Mouse (Mus musculus) CD4-positive helper T cell, adult 2 months (primary cell): Measurements from ENCODE around the gene Abcd4.

Source experiments
- DNase-seq: peaks from one replicate; pipeline ENCODE4 v3.0.0-alpha.2; 2012; ENCODE audit warnings: low read depth, missing footprints, low spot score

Abcd4 gene

DNA sequence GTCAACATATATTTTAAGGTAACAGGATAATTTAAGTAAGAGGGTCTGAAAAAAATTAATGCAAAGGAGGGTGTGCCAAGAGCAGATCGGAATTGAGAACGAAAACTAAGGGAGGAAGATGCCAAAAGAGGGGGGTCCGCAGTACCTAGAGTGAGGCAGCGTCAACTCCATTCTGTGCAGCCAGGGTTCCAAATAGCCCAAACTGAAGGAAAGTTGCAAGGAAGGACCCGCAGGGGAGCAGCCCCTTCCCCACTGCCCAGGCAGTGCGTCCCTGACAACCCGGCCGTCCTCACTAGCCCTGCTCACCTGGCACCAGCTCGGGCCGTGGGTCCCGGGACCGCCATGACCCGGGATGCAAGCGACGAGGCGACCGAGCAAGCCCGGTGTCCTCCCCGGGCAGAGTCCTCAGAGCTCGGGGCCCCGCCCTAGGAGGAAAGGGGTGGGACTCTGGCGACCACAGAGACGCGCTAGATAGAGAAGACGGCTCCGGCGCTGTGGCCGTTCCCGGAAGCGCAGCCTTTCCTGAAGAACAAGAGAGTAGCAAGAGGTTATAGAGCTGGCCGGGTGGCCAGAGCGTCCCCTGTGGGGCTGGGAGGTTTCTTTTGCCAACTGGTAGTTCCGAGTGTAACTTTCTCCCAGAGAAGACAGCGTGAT, at the start of gene Abcd4:
Gene Abcd4 (minus strand): TSS at position 437 of the 654 bp plus-strand sequence.
- peak; percentile 93 for DNase-seq

DNA sequence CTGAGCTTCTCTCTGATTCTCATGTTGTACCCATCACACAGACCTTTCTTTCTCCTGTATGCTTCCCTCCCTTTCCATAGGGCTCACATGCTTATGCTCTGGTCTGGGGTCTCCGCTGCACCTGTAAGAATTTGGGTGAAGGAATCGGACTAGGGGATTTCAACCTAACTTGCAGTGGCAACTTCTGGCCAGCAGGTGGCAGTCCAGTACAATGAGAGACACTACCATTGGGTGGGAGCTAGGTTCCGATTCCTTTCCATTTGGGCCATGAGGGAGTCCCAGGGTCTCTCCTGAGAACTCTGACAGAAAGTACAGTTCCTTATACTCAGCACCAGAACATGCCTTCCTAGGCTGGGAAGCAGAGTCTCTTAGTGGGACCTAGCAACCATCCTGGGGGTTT, 36.7 kb upstream of the Abcd4 start:
- peak; percentile 42 for DNase-seq

DNA sequence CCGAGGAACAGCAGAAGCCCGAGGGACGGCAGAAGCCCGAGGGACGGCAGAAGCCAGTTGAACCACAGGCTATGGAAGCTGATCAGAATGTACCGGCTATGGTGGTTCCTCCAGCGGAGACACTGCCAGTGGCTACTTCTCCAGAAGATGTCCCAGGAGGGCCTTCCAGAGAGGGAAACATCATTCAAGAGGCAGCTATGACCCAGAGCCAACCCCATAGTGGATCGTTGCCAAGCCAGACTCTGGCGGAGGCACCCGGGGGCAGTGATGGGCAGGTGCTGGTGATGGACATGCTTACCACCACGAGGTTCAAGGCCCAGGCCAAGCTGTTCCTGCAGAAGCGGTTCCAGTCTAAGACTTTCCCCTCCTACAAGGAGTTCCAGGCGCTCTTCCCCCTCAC, 33.0 kb upstream of the Abcd4 start:
- no peak for DNase-seq

DNA sequence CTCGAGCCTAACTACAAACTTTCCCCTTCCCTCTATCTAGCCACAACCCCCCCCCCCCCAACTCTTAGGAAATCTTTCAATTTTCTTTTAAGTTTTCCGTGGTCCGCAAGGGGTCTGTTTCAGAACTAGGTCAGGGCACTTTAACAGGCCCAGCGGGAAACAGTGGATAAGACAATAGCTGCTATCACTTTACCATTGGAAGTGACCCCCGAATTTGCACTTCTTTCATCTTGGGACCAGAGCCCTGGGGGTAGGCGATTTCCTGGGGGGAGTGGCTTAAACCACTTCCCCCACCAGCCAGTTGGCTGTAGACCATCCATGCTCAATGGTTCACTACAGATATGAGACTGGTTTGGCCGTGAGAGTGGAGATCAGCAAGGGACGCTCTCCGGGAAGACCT, 23.4 kb upstream of the Abcd4 start, which contains the start of gene Vrtn:
Gene Vrtn (plus strand): TSS at position 366 of the 400 bp plus-strand sequence.
- no peak for DNase-seq

DNA sequence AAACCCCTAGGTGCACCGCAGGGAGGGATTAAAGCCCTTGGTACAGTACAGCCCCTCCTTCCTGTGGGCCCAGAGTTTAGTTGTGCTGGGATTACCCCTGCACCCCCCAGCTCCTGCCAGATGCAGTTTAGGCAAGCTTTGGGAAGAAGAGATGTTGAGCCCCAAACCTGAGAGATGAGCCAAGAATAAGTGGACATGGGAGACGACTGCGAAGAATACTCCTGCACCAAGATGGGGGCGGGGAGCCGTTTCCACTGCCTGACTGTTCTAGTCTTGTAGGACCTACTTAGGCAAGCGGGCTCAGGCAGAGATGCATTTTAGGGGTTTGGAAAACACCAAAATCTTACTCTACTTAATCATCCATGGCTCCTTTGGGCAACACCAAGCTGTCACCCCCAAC, 23.0 kb upstream of the Abcd4 start:
- no peak for DNase-seq

DNA sequence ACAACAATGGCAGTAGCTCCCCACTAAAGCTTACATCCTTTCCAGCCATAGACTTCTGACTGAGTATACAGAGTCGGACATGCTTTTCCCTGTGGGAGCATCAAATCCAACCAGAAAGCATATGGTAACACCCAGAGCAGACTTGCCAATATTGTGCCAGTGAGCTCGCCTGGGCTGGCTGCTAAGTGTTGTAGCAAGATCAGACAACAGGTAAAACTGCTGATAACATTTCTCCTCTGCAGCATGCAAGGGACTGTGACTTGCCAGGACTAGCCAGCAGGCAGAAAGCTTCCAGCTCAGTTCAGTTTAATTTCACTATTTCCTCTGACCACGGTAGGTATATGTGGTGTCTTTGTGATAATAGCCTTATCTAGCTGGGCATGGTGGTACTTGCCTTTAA, 14.7 kb upstream of the Abcd4 start:
- no peak for DNase-seq

DNA sequence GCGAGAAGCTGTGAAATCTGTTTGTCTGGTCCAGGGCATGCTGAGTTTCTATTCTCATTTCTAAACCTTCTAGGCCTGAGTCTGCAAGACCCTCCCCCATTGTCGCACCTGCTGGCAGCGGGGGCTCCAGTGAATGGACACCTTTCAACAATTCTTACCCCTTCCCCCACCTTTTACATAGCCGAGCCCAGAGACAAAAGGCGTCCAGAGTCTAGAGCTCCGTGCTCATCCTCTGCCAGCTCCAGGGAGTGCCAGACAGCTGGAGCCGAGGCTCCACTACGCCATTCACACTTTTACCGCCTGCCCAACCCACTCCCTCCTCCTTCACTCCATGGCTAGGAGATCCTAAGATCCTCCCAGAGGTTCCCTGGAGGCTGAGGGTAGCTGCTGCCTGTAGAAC, 7.9 kb upstream of the Abcd4 start:
- DNase-seq, result no peak

DNA sequence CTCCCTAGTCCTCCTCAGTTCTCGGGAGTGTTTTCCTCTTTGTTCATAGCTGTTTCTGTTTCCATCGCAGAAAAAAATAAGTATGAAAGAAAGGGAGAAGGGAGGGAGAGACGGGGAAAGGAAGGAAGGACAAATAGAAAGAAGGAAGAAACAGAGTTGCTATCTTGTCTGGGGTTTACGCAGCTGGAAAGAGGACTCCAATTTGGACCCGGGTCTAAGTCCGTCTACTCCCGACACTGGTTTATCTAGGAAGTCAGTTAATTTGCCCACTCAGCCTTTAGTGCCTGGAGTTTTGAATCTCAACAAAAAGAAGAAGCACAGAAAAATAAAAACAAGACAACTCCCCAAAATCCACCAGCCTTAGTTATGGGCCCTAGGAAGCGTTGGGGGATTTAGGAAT, 7.4 kb upstream of the Abcd4 start:
- no peak for DNase-seq

DNA sequence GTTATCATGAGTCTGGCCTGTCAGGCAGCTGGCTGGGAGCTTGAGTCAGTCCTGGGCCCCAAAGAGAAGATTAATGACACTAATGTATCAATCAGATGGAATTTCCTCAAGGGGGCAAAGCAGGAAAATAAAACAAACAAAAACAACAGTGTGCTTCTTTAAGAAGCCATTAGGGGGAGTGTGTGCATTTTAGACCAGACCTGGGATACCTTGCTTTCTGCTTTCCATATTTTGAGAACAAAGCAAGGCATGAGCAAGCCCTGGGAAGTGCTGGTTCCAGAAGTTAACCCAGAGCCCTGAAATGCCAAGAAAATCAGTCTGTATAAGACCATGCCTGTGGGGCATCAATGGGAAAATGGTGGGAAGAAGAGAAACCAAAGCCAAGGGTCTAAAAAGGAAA, 3.8 kb upstream of the Abcd4 start:
- DNase-seq, result peak; percentile 11

DNA sequence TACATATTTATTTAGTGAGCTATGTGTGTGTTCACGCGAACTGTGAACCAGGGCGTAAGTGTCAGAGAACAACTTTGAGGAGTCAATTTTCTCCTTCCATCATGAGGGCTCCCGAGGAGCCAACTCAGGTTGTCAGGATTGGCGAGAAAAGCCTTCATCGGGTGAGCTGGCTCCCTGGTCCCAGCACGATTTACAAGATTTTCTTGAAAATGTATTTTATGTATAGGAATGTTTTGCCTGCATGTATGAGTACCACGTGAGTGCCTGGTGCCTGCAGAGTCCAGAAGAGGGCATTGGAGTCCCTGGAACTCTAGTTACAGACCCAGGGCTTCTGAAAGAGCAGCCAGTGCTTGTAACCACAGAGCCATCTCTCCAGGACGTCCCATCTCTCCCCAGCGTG, 450 bp upstream of the Abcd4 start:
- peak; percentile 28 for DNase-seq

DNA sequence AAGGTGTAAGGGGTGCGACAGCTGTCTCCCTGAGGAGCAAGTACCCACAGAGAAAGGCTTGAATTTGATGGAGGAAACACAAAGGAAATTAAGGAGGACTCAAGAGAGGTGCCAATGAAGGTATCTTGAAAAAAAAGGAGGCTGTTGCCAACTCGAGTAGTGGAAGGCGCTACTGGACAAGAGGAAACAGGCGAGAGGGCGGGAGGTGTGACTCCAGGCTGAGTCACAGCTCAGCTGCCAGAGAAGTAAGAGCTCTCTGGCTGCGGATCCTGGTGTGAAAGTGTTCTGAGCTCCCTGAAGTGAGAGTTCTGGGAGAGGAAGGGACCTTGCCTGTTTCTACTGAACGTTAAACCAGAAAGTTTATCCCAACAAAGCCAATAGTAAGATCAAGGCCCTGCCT, 2.7 kb downstream of the Abcd4 start:
- DNase-seq, result no peak

DNA sequence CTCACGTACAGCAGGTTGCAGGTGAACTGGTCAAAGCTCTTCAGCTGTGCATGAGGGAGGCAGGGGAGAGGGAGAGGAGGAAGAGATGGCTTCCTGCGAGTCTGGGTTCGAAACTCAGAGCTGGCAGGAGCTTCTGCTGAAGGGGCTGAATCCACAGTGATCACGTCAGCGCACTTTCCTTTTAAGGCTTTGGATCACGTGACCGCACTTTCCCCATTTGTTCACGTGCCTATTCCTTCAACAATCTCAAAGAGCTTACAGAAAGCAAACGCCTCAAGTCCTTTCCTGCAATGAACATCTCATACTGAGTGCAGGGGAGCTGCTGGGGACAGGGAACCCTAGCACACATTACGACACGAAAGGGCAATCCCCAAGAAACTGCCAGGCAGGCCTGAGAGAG, 3.2 kb downstream of the Abcd4 start:
- DNase-seq, result no peak

DNA sequence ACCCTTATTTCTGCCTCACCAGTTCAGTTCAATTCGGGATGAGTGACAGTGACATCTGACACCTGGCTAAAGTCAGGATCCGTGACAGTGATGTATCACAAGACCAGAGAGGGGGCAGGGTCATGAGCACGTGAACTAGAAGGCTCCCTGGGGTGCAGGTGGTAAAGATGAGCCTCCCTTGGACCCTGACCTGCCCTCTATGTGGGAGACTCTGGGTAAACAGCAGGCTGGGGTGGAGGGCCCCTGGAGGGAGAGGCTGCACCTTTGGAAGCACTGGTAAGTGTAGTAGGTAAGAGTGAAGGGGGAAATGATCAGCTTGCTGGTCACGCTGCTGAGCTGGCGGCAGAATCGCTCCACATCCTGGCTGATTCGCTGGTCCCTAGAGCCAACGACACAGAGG, 4.7 kb downstream of the Abcd4 start:
- no peak for DNase-seq

DNA sequence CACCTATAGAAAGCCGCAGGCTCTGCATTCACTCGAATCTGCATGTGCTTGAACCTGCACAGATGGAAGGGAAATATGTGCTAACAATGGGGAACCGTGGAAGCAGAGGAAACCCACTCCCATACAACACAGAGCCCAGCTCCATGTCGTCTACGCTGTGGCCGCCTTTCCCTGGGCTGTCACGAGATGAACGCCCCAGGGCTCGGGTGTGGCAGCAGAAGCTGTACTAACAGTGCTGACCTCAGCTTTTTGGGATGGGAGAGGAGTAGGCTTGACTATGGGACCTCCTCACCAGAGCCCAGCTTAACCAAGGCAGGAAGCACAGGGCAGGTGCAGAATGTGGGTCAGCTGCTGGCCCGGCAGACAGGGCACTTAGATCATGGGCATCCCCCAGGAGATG, 5.5 kb downstream of the Abcd4 start:
- no peak for DNase-seq

DNA sequence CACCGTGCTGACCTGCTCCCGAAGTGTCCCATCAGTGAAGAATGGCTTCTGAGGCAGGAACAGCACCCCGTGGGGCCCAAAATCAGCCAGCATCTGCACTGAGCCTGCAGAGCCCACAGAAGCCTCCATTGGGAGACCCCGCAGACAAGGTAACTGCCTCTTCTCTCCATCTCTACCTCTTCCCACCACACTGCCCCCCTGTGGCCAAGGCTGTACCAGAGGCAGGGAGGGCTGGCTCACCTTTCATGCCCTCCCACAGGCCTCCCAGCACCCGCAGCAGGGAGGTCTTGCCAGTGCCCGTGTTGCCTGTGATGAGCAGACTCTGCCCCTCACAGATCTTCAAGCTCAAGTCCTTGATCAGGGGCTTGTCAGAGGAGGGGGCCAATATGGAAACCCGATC, 11.4 kb downstream of the Abcd4 start:
- DNase-seq, result no peak

DNA sequence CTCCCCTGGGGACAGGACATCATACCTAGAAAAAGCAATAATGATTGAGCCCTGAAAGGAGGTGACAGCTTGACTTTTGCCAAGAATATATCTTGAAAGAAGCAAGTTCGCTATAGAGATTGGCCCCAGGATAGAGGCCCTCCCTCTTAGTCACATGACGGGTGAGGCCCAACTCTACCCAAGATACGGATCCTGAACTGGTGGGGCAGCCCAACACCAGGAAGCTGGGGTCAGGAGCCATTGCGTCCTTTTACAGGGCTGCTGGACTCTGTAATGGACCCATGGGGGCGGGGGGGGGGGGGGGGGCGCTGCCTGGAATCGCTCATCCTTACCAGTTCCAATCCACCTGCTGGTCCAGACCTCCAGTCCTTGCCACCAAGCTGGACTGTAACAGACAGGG, 13.2 kb downstream of the Abcd4 start:
- DNase-seq, result no peak

DNA sequence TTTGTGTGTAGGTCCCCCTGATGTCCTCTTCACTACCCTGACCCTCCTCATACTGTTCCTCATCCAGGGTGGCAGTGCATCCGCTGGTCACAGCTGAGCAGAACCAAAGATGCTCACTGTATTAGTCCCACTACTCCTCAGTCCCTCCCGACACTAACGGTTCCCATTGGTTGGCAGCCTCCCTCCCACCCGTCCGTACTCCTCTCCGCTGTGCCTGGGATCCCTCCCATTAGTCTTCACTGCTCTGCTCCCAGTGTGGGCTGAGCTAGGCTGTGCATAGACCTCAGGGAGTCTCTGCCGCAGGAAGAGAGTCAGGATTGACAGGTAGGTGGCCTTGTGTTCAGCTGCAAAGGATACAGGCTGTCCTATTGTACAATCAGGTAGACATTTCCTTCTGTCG, 18.9 kb downstream of the Abcd4 start:
- no peak for DNase-seq

DNA sequence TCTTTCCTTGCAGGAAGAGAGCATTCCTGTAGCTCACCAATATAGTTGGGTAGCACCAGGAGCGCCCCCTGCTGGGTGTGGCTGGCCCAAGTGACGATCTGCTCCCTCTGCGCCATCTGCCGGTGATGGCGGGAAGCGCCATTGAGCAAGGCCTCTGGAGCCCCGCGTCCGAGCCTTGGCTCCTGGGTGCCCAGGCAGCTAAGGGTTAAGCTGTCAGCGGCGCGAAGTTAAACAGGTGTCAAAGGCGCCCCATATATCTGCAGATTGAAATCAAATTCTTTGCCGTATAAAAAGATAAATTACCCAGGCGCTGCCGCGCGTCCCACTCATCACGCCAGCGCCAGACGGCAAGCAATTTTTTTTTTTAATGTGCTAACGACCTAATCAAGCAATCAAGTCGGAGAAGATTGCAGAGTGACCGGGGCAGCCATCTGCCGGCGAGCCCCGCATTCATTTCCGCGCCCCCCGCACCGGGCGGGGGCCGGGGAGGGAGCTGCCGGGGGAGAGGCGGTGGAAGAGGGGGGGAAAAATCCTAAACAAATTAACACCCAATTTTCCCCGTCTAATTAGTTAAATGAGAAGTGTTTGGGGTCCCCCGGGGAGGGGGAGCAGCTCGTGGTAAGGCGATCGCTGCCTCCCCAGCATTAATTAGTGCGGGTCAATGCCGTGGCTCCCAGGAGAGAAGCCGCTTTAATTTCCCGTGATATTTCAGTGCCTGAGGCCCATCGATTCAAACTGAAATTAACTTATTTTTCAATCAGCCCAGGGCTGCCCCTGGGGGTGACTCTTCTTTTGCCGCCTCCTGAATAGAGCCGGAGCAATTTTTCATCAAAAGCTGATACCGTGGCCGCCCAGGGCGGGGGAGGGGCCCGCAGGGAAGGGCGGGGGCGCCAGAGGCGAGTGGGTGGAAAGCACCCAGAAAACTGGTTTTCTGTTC, 27.1 kb downstream of the Abcd4 start:
- DNase-seq, result peak; percentile 83

DNA sequence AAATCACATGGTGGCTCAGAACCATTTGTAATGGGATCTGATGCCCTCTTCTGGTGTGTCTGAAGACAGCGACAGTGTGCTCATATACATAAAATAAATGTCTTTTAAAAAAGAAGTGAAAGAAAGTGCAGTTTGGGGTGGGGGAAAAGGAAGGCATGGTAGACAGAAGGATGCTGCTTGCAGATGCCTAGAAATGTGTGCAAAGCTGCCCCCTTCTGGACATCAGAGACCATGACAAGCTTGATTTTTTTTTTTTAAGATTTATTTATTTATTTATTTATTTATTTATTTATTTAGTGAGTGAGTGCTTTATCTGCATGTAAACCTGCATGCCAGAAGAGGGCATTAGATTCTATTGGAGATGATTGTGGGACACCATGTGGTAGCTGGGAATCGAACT, 35.9 kb downstream of the Abcd4 start:
- DNase-seq, result no peak

DNA sequence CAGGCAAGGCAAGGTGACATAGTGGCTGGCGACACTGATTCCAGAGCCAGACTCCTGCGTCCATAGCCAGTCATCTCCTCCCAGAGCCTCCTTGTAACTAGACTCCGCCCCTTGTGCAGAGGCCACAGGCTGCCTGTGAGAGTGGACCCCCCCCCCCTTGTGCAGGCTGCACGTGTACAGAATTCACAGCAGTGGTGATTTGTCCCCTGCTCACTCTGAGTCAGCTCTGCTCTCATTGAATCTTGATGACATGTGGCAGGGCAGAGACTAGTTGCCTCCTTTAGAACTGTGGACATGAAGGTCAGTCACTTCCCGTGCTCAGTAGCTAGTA, 38.8 kb downstream of the Abcd4 start:
- no peak for DNase-seq

DNA sequence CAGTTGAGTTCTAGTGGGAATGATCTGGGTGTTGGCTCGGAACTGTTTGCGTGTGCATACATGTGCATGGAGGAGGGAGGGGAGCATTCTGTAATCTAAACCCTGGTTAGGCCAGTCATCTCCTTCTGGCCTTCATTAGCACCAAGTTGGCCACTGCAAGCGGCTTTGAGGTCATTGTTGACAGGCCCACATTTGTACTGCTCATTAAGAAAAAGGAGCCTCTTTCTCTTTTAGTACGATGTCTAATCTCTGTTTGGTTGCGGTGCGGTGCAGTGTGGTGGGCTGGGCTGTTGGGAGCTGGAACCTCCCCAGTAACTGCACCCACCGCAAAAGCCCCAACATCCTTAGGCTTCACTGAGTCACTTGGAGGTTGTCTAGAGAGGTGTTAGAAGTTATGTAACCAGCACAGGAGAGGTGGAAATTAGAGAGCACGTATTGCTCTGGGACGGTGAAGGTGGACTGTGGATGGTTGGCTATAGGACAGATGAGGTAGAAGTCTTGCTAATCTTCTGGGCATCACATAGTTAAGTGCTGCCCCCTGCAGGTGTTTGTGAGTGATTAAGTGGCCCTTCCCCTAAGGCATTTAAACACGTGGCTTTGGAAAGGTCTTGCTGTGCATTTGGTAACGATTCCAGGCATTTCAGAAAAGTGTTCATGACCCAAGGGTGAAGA, 39.3 kb downstream of the Abcd4 start:
- no peak for DNase-seq

DNA sequence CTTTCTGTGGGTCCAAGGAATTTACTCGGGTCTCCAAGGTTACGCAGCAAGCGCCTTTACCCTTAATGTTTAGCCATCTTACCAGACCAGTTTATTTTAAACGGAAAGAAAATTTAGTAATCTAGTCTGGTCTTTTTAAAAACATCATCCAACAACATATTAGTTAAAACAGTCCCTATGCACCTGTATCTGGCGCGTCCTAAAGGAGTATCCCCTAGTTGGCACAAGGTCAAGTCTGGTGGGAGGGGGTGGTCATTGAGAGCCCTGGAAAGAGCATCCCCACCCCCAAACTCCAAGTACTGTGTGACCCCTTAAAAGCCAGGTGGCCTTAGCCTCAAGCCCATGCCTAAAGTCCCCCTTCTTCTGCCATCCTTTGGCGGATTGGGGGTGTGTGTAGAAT, 44.1 kb downstream of the Abcd4 start:
- DNase-seq, result no peak

DNA sequence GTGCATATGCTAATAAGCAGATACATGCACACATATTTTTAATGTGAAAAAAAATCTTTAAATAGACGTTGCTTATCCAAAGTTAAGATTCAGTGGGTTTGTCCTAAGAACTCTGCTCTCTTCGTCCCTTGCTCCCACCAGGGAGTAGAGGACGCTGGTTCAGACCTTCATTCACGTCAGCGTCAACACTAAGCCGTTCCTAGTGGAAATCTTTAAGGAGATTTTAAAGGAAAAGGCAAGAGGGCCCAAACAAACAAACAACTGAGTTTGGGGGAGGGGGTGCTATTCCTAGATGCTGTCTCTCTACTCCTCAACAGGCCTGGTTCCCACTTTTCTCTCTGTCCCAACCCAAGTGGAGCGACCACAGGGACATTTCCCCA, 44.9 kb downstream of the Abcd4 start:
- no peak for DNase-seq
